Mouse (Mus musculus): ENCODE data around the gene Pramef12. TPM values are rescaled to one million over a fixed set of nuclear protein-coding genes. Genes with fewer than 3 reads are reported as not detected.
A peak's percentile ranks its signal among the peaks of the same experiment; 100 is the strongest.
"Not testable (repeated sequence)": the region's sequence is repeated elsewhere in the genome, so short reads cannot be mapped to it uniquely, and the experiment has no call there.

Gene Pramef12
- polyA plus RNA-seq, 1 experiment from 2014 or later: 0.06 TPM

DNA sequence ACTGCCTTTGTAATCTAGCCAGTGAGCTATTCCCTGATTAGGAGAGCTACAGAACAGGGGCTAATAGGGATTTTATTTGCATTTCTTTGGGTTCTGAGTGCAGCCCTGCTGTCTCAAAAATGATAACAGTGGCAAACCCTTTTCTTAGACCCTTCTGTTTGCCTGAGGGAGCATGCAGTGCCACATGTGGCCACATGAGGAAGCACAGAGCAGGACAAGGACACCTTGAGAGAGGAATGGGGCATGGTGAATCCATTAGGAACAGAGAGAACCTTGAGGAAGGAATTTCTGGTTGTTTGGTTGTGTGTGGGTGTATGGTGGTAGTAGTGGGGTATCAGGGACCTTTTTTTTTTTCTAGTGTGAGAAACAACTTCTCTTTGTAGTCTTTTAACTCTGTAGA lies 12.4 kb upstream of the Pramef12 start:
- H3K4me3 ChIP-seq (ENCODE audit: low read length): no peak overlapping the region
- ATAC-seq (ENCODE audit: low read depth): no peak
- no peaks in the 10 kb centered on the region for H3K4me1 ChIP-seq (replicated peaks; ENCODE audit: control insufficient read depth, insufficient read depth, low read length)
- H3K9ac ChIP-seq (ENCODE audit: low read length): no peak overlapping the region
- no peaks in the 10 kb centered on the region for H3K36me3 ChIP-seq (ENCODE audit: control insufficient read depth, insufficient read depth, low read length)
- no peaks in the 10 kb centered on the region for H3K27me3 ChIP-seq (ENCODE audit: control insufficient read depth, insufficient read depth, low read depth, low read length)
- no peak overlapping the region for H3K4me2 ChIP-seq (ENCODE audit: low read depth, low read length)
- H3K9me3 ChIP-seq (ENCODE audit: control insufficient read depth, low read length): no peaks in the 10 kb centered on the region
- no peak overlapping the region for H3K27ac ChIP-seq (ENCODE audit: low read length)

DNA sequence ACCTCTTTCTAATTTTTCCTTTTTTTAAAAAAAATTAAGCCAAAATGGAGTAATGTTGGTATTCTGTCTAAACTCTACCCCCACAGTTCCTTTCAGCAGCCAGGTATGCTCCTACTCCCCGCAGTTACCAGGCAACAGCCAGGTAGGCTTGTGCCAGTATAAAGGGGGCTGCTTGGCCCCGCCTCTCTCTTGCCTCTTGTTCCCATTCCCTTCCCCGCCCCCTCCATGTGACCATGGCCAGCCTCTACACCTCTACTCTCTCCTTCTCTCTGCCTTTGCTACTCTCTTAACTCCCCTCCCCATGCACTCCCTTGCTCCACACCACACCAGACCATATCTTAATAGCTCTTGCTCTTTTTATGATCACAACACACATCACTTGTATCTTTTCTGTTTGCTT lies 2.0 kb downstream of the Pramef12 start:
- Histone ChIP-seq H3K36me3 (ENCODE audit: control insufficient read depth, insufficient read depth, low read length) (no peaks in the 10 kb centered on the region), H3K27ac (ENCODE audit: low read length) (no peak overlapping the region), H3K27me3 (ENCODE audit: control insufficient read depth, insufficient read depth, low read depth, low read length) (no peaks in the 10 kb centered on the region), H3K4me1 (replicated peaks; ENCODE audit: control insufficient read depth, insufficient read depth, low read length) (no peaks in the 10 kb centered on the region), H3K9ac (ENCODE audit: low read length) (no peak overlapping the region), H3K4me2 (ENCODE audit: low read depth, low read length) (no peak overlapping the region), H3K4me3 (ENCODE audit: low read length) (no peak overlapping the region), H3K9me3 (ENCODE audit: control insufficient read depth, low read length) (no peaks in the 10 kb centered on the region; the same call in 1 of the 2 replicates)
- no peak for ATAC-seq (ENCODE audit: low read depth)
- WGBS: 54% methylated on average over 3 of the region's 3 CpGs

DNA sequence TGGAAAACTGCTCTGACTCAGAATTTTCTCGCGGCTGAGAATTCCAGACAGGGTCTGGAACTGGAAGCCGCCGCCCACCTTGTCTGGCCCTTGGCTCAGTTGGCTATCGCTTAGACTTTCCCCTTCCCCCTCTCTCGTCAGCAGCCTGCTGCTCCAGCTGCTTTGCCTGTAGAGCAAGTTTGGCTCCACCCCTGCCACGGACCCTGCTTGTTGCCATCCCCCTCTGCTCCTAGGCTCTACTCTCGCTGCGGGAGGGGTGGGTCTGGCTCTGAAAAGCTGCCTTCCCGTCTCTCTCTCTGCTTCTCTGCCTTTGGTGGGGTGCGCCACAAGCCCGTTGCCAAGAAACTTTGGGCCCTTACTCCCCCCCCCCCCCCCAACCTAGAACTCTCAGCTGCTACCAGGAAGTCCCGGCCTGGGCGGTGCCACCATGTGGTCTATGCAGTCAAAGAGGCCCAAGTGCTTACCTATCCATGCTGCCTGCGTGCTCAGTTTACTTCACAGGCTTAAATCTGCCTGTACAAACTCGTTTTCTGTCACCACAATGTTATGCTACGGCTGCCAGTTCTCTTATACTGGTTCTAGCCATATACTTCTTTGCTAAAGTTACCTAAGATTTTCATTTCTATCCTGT lies 3.7 kb downstream of the Pramef12 start:
- Histone ChIP-seq H3K9me3 (ENCODE audit: control insufficient read depth, low read length) (no peaks in the 10 kb centered on the region; the same call in 1 of the 2 replicates), H3K4me2 (ENCODE audit: low read depth, low read length) (peak overlapping the region; percentile 55), H3K27ac (ENCODE audit: low read length) (peak overlapping the region; percentile 43; the same call in 1 of the 2 replicates), H3K4me1 (replicated peaks; ENCODE audit: control insufficient read depth, insufficient read depth, low read length) (no peaks in the 10 kb centered on the region), H3K9ac (ENCODE audit: low read length) (peak overlapping the region; percentile 51), H3K27me3 (ENCODE audit: control insufficient read depth, insufficient read depth, low read depth, low read length) (no peaks in the 10 kb centered on the region), H3K36me3 (ENCODE audit: control insufficient read depth, insufficient read depth, low read length) (no peaks in the 10 kb centered on the region), H3K4me3 (ENCODE audit: low read length) (peak overlapping the region; percentile 39)
- peak; percentile 90 for ATAC-seq (ENCODE audit: low read depth)
- 4% methylated on average over 17 of the region's 17 CpGs for whole genome bisulfite sequencing

DNA sequence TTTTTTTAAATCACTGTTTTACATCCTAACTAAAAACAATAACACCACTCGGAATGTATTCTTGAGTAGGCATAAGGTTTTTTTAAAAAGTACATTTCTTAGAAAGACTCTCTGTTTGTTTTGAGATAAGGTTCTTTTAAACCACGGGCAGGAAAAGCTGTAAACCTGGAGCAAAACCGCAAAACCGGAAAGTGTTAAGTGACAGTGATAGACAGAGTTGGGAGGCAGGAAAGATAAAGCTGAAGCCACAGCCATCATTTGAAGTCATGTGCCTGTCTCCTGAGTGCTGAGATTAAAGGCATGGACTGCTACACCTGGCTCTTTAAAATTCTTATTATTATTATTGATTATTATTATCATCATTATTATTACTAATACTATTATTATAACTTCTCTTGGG lies 5.6 kb downstream of the Pramef12 start:
- Histone ChIP-seq H3K4me2 (ENCODE audit: low read depth, low read length) (no peak overlapping the region), H3K4me3 (ENCODE audit: low read length) (no peak overlapping the region), H3K36me3 (ENCODE audit: control insufficient read depth, insufficient read depth, low read length) (no peaks in the 10 kb centered on the region), H3K9me3 (ENCODE audit: control insufficient read depth, low read length) (no peaks in the 10 kb centered on the region; the same call in 1 of the 2 replicates), H3K9ac (ENCODE audit: low read length) (no peak overlapping the region), H3K4me1 (replicated peaks; ENCODE audit: control insufficient read depth, insufficient read depth, low read length) (no peaks in the 10 kb centered on the region), H3K27me3 (ENCODE audit: control insufficient read depth, insufficient read depth, low read depth, low read length) (no peaks in the 10 kb centered on the region), H3K27ac (ENCODE audit: low read length) (no peak overlapping the region)
- ATAC-seq (ENCODE audit: low read depth): no peak
- 5% methylated on average over 4 of the region's 4 CpGs for WGBS

DNA sequence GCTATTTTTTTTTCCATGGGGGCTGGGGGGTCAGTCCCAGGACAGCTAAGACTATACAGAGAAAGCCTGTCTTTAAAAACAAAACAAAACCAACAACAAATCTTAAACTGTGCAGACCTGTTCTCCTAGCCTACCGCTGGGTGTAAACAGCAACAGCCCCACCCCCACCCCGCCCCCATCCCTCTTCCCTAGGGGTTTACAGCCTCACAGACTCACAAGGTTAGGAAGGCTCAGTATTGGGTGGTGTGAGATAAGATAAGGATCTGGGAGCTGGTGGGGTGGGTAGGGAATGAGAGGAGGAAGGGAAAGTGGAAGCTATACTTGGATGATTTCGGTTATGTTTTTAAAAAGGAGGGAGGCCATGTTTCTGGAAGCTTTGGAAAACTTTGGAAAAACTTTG lies 11.9 kb downstream of the Pramef12 start:
- Histone ChIP-seq H3K4me1 (replicated peaks; ENCODE audit: control insufficient read depth, insufficient read depth, low read length) (no peaks in the 10 kb centered on the region), H3K9ac (ENCODE audit: low read length) (no peak overlapping the region)
- 31% methylated on average over 3 of the region's 3 CpGs for WGBS

DNA sequence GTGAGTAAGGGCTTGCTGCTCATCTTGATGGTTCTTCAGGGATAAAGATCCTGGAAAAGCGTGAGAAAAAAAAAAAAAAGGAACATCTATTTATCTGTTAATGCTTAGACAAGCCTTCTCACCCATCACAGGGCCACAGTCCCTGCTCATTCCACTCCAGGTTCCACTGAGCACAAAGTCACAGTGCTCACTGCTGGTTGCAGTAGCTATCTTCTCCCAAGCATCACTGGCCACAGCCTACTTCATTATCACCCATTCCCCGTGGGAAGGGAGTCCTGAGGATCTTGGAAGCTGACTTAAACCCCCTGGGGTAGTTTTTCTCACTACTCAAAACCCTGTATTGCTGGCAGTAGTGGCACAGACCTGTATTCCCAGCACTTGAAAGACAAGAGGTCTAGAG lies 30.4 kb downstream of the Pramef12 start, which contains the start of gene Pramef20:
Gene Pramef20, minus strand, starts transcription at position 23 of the 400 bp plus-strand sequence.
- no peak within 1 kb of the TSS for H3K27ac ChIP-seq (ENCODE audit: low read length)
- no peaks in the 10 kb centered on the region for H3K4me1 ChIP-seq (replicated peaks; ENCODE audit: control insufficient read depth, insufficient read depth, low read length)
- no peaks in the 10 kb centered on the region for H3K27me3 ChIP-seq (ENCODE audit: control insufficient read depth, insufficient read depth, low read depth, low read length)
- no peak within 1 kb of the TSS for H3K4me2 ChIP-seq (ENCODE audit: low read depth, low read length)
- no peak within 1 kb of the TSS for H3K4me3 ChIP-seq (ENCODE audit: low read length)
- ATAC-seq (ENCODE audit: low read depth): no peak
- no peak within 1 kb of the TSS for H3K9ac ChIP-seq (ENCODE audit: low read length)
- 0 out of 2 replicates have a peak, but pooled peaks cover 3% of the 10 kb centered on the region for H3K9me3 ChIP-seq (ENCODE audit: control insufficient read depth, low read length)
- no peaks in the 10 kb centered on the region for H3K36me3 ChIP-seq (ENCODE audit: control insufficient read depth, insufficient read depth, low read length)
- WGBS: 34% methylated on average over 2 of the region's 2 CpGs

More for the DNA sequence above, 11.9 kb downstream of the Pramef12 start:
- H3K4me2 ChIP-seq (ENCODE audit: low read depth, low read length): no peak overlapping the region
- no peaks in the 10 kb centered on the region; the same call in 1 of the 2 replicates for H3K9me3 ChIP-seq (ENCODE audit: control insufficient read depth, low read length)
- H3K4me3 ChIP-seq (ENCODE audit: low read length): no peak overlapping the region
- no peaks in the 10 kb centered on the region for H3K27me3 ChIP-seq (ENCODE audit: control insufficient read depth, insufficient read depth, low read depth, low read length)
- H3K27ac ChIP-seq (ENCODE audit: low read length): no peak overlapping the region
- ATAC-seq (ENCODE audit: low read depth): no peak
- no peaks in the 10 kb centered on the region for H3K36me3 ChIP-seq (ENCODE audit: control insufficient read depth, insufficient read depth, low read length)

DNA sequence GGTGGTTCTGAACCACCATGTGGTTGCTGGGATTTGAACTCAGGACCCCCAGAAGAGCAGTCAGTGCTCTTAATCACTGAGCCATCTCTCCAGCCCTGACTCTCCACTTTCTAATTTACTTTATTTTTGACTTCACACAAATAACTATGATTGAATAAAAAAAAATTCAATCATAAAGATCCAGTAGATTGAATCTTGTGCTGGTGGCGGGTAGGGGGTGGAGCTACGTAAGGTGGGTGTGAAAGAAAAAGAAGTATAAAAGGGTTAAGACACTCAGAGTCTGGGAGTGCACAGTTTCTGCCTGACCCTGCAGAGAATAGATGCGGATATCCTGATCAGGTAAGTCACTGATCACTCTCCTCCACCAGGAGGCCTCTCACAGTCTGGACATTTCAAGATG lies 50.6 kb downstream of the Pramef12 start, which contains the start of gene Gm13119:
Gene Gm13119, plus strand, starts transcription at position 301 of the 400 bp plus-strand sequence.
- not testable (repeated sequence) for H3K27me3 ChIP-seq (ENCODE audit: control insufficient read depth, insufficient read depth, low read depth, low read length); H3K4me3 ChIP-seq (ENCODE audit: low read length); H3K36me3 ChIP-seq (ENCODE audit: control insufficient read depth, insufficient read depth, low read length); H3K4me2 ChIP-seq (ENCODE audit: low read depth, low read length); H3K4me1 ChIP-seq (replicated peaks; ENCODE audit: control insufficient read depth, insufficient read depth, low read length); H3K9me3 ChIP-seq (ENCODE audit: control insufficient read depth, low read length); H3K27ac ChIP-seq (ENCODE audit: low read length); H3K9ac ChIP-seq (ENCODE audit: low read length); ATAC-seq (ENCODE audit: low read depth)
- WGBS: 80% methylated on average over 3 of the region's 3 CpGs

Other genes starting within 250 kb of the Pramef12 start
- not detected in 2 replicates for gene Oog3, start 245.8 kb downstream of the Pramef12 start, polyA plus RNA-seq (2015; fragmentation: Nextera tagmentation; extraction: Ambion mirVana)
- gene Oog2, start 217.7 kb downstream of the Pramef12 start, polyA plus RNA-seq (2015; fragmentation: Nextera tagmentation; extraction: Ambion mirVana): not detected in 2 replicates
- gene C87977, start 195.1 kb downstream of the Pramef12 start, polyA plus RNA-seq (2015; fragmentation: Nextera tagmentation; extraction: Ambion mirVana): not detected in 2 replicates
- not detected in 2 replicates for gene Pramel5, start 128.0 kb downstream of the Pramef12 start, polyA plus RNA-seq (2015; fragmentation: Nextera tagmentation; extraction: Ambion mirVana)
- not detected in 2 replicates for gene Gm13128, start 78.2 kb downstream of the Pramef12 start, polyA plus RNA-seq (2015; fragmentation: Nextera tagmentation; extraction: Ambion mirVana)
- gene Gm13119, start 50.5 kb downstream of the Pramef12 start, polyA plus RNA-seq (2015; fragmentation: Nextera tagmentation; extraction: Ambion mirVana): not detected in 2 replicates
- gene Pramef20, start 30.5 kb downstream of the Pramef12 start, polyA plus RNA-seq (2015; fragmentation: Nextera tagmentation; extraction: Ambion mirVana): not detected in 2 replicates
- not detected in 2 replicates for gene 1700012P22Rik, start 30.3 kb upstream of the Pramef12 start, polyA plus RNA-seq (2015; fragmentation: Nextera tagmentation; extraction: Ambion mirVana)
- gene Gm9944, start 44.9 kb upstream of the Pramef12 start, polyA plus RNA-seq (2015; fragmentation: Nextera tagmentation; extraction: Ambion mirVana): not detected in 2 replicates
- not detected in 2 replicates for gene Aadacl3, start 55.3 kb upstream of the Pramef12 start, polyA plus RNA-seq (2015; fragmentation: Nextera tagmentation; extraction: Ambion mirVana)
- not detected in 2 replicates for gene 9430007A20Rik, start 111.4 kb upstream of the Pramef12 start, polyA plus RNA-seq (2015; fragmentation: Nextera tagmentation; extraction: Ambion mirVana)
- gene Gm13124, start 156.7 kb upstream of the Pramef12 start, polyA plus RNA-seq (2015; fragmentation: Nextera tagmentation; extraction: Ambion mirVana): not detected in 2 replicates
- gene Aadacl4, start 205.2 kb upstream of the Pramef12 start, polyA plus RNA-seq (2015; fragmentation: Nextera tagmentation; extraction: Ambion mirVana): not detected in 2 replicates

Data from lung, embryonic 16.5 days (tissue).